Mouse (Mus musculus) kidney, embryonic 16.5 days (tissue): ENCODE data around the gene Tceanc. TPM values are rescaled to one million over a fixed set of nuclear protein-coding genes. Genes with fewer than 3 reads are reported as not detected.

Source experiments
- ATAC-seq: fragments of 200-750 bp; cut with Nextera tagmentation; 2 replicates; pipeline ENCODE4 v1.8.0; 2017; ENCODE audit warnings: moderate TSS enrichment; ENCODE audit not compliant: low FRiP score, low TSS enrichment
- H3K27ac ChIP-seq: fragments of 300-500 bp; sonication (generic); 2 replicates; pipeline ENCODE4 v1.5.1; 2014; ENCODE audit warnings: low read length
- H3K27me3 ChIP-seq: fragments of 300-500 bp; sonication (generic); 2 replicates; pipeline ENCODE4 v1.6.1; 2014; ENCODE audit warnings: low read length, control low read depth, mixed read lengths; ENCODE audit not compliant: insufficient read depth
- H3K36me3 ChIP-seq: fragments of 300-500 bp; sonication (generic); 2 replicates; pipeline ENCODE4 v1.6.1; 2014; ENCODE audit warnings: low read length, control low read depth, mixed read lengths; ENCODE audit not compliant: insufficient read depth
- H3K4me1 ChIP-seq: fragments of 300-500 bp; sonication (generic); 2 replicates; pipeline ENCODE4 v1.6.1; 2014; ENCODE audit warnings: low read length, control low read depth, mixed read lengths; ENCODE audit not compliant: insufficient read depth
- H3K4me2 ChIP-seq: fragments of 300-500 bp; sonication (generic); replicated peaks from 2 replicates; pipeline ENCODE4 v1.6.1; 2014; ENCODE audit warnings: low read depth, low read length
- H3K4me3 ChIP-seq: fragments of 300-500 bp; sonication (generic); 2 replicates; pipeline ENCODE4 v1.5.1; 2014; ENCODE audit warnings: mild to moderate bottlenecking, low read length
- H3K9ac ChIP-seq: fragments of 300-500 bp; sonication (generic); replicated peaks from 2 replicates; pipeline ENCODE4 v1.6.1; 2014; ENCODE audit warnings: low read length
- H3K9me3 ChIP-seq: fragments of 300-500 bp; sonication (generic); 2 replicates; pipeline ENCODE4 v1.6.1; 2016; ENCODE audit warnings: low read length, control low read depth
- WGBS: fragments of 180-500 bp; shearing (Covaris S2); extraction: QIAGEN DNeasy Blood & Tissue Kit; methylation state at CpG from one replicate; pipeline ENCODE4 v1.1.7; 2014; 5-methylcytosine and 5-hydroxymethylcytosine counted together
- polyA plus RNA-seq: library from polyadenylated mRNA; unstranded; fragments of >200 nt; fragmentation: Nextera tagmentation; extraction: Ambion mirVana; gene quantifications from 2 replicates; pipeline ENCODE4 v1.2.1, GENCODE M21; 2015

Gene Tceanc
- polyA plus RNA-seq: 9.6 and 9.9 TPM in 2 replicates

DNA sequence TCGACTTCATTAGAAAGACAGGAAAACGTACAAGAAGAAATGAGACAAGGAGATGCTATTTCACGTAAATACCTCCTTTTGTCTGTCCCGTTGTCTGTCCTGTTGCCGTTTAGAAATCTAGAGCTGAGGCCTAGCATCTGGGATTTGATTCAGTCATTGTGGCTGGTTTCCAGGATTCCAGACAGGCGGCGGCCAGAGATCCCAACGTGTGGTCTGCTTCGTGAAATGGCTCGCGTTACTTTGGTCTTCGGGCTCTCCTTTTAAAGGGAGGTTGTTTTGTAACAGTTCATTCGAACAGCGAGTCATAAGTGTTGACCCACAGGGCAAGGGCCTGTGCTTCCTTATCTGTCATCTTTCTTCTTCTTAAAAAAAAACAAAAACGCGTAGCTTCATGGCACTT, at the start of gene Tceanc:
Gene Tceanc (minus strand): TSS at position 223 of the 400 bp plus-strand sequence.
- ATAC-seq: no peak
- WGBS: 62% methylated on average over 16 of the region's 16 CpGs

DNA sequence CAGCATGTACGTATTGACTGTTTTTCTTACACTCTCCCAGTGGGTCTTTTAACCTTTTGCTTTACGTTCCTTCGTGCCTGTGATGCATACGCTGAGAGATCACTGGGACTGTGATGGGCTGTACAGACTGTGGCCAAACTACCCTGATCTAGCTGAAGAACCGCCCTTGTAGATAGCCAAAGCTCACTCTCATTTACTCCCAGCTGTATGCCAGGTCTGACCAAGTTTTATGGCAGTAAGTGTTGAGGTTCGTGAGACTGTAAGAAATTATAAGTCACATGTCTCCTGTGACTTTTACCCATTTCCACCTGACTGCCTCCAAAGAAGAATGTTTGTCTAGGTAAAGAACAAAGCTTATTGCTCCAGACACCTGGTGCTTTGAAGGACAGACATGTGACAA, 47.6 kb upstream of the Tceanc start:
- H3K27me3 ChIP-seq: peaks cover 6% of the 10 kb centered on the region; the same call in 1 of the 2 replicates
- no peak overlapping the region for H3K27ac ChIP-seq
- no peaks in the 10 kb centered on the region for H3K9me3 ChIP-seq
- WGBS: 76% methylated on average over 6 of the region's 6 CpGs
- H3K4me2 ChIP-seq: no peak overlapping the region
- ATAC-seq: no peak
- H3K36me3 ChIP-seq: no peaks in the 10 kb centered on the region
- no peaks in the 10 kb centered on the region for H3K4me1 ChIP-seq
- no peak overlapping the region for H3K4me3 ChIP-seq
- no peak overlapping the region for H3K9ac ChIP-seq

More for the DNA sequence above, at the start of gene Tceanc:
- H3K4me1 ChIP-seq: 0 out of 2 replicates have a peak, but pooled peaks cover 3% of the 10 kb centered on the region
- H3K27me3 ChIP-seq: peaks cover 19% of the 10 kb centered on the region; the same call in 1 of the 2 replicates
- H3K36me3 ChIP-seq: no peaks in the 10 kb centered on the region
- H3K4me3 ChIP-seq: no peak within 1 kb of the TSS
- no peak within 1 kb of the TSS for H3K9ac ChIP-seq
- H3K27ac ChIP-seq: no peak within 1 kb of the TSS
- no peaks in the 10 kb centered on the region for H3K9me3 ChIP-seq
- H3K4me2 ChIP-seq: no peak within 1 kb of the TSS

DNA sequence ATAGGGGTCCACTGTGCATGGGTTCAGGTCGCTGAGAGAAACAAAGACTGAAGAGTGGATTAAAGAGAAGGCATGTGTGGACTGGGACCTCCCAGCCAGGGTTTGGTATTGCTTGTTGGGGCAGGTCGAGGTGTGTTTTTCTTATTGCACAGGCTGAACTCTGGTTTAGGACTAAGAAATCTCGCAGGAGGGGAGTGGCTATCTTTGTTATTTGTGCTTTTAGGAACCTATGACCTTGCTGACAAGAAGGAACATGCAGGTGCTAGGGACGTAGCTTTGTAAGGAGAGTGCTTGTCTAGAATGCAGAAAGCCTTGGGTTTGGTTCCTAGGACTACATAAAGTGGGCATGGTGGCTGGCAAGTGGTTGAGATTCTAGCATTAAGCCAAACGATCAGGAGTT, 47.0 kb upstream of the Tceanc start:
- no peak overlapping the region for H3K4me2 ChIP-seq
- no peak overlapping the region for H3K9ac ChIP-seq
- no peak overlapping the region for H3K4me3 ChIP-seq
- no peaks in the 10 kb centered on the region for H3K4me1 ChIP-seq
- H3K27me3 ChIP-seq: peaks cover 6% of the 10 kb centered on the region; the same call in 1 of the 2 replicates
- no peak overlapping the region for H3K27ac ChIP-seq
- ATAC-seq: no peak
- H3K9me3 ChIP-seq: no peaks in the 10 kb centered on the region
- H3K36me3 ChIP-seq: no peaks in the 10 kb centered on the region
- WGBS: 59% methylated on average over 5 of the region's 5 CpGs

- H3K27ac ChIP-seq: no peak overlapping the region
- 70% methylated on average over 5 of the region's 5 CpGs for WGBS
Measured at GRCm38 (mm10) chrX:166564900-166565299, 46.5 kb upstream of the Tceanc start.

GRCm38 (mm10) chrX:166559333-166559732, 41.0 kb upstream of the Tceanc start:
- Histone ChIP-seq H3K9ac (no peak overlapping the region), H3K4me1 (no peaks in the 10 kb centered on the region), H3K4me2 (no peak overlapping the region), H3K27ac (no peak overlapping the region), H3K9me3 (no peaks in the 10 kb centered on the region), H3K27me3 (peaks cover 5% of the 10 kb centered on the region; the same call in 1 of the 2 replicates), H3K36me3 (no peaks in the 10 kb centered on the region), H3K4me3 (no peak overlapping the region)
- ATAC-seq: peak; percentile 27; the same call in 1 of the 2 replicates
- WGBS: 53% methylated on average over 3 of the region's 3 CpGs

More at GRCm38 (mm10) chrX:166564900-166565299, 46.5 kb upstream of the Tceanc start:
- Histone ChIP-seq H3K9ac (no peak overlapping the region), H3K27me3 (peaks cover 6% of the 10 kb centered on the region; the same call in 1 of the 2 replicates), H3K4me1 (no peaks in the 10 kb centered on the region), H3K9me3 (no peaks in the 10 kb centered on the region), H3K4me2 (no peak overlapping the region), H3K4me3 (no peak overlapping the region), H3K36me3 (no peaks in the 10 kb centered on the region)
- no peak for ATAC-seq

GRCm38 (mm10) chrX:166552355-166552754, 34.0 kb upstream of the Tceanc start:
- no peaks in the 10 kb centered on the region for H3K36me3 ChIP-seq
- no peak overlapping the region for H3K4me3 ChIP-seq
- 0 out of 2 replicates have a peak, but pooled peaks have one; percentile 23 for ATAC-seq
- H3K27ac ChIP-seq: no peak overlapping the region
- WGBS: 65% methylated on average over 7 of the region's 7 CpGs
- H3K9me3 ChIP-seq: no peaks in the 10 kb centered on the region
- H3K4me1 ChIP-seq: no peaks in the 10 kb centered on the region
- peaks cover 8% of the 10 kb centered on the region for H3K27me3 ChIP-seq
- H3K4me2 ChIP-seq: no peak overlapping the region
- no peak overlapping the region for H3K9ac ChIP-seq

GRCm38 (mm10) chrX:166546495-166546894, 28.1 kb upstream of the Tceanc start:
- H3K36me3 ChIP-seq: no peaks in the 10 kb centered on the region
- H3K27ac ChIP-seq: no peak overlapping the region
- H3K27me3 ChIP-seq: peaks cover 11% of the 10 kb centered on the region
- no peak overlapping the region for H3K4me2 ChIP-seq
- 69% methylated on average over 2 of the region's 2 CpGs for WGBS
- H3K9ac ChIP-seq: no peak overlapping the region
- H3K4me3 ChIP-seq: no peak overlapping the region
- ATAC-seq: no peak
- no peaks in the 10 kb centered on the region for H3K9me3 ChIP-seq
- H3K4me1 ChIP-seq: no peaks in the 10 kb centered on the region

GRCm38 (mm10) chrX:166535138-166535537, 16.8 kb upstream of the Tceanc start:
- WGBS: 50% methylated on average over 4 of the region's 4 CpGs
- H3K9me3 ChIP-seq: no peaks in the 10 kb centered on the region
- ATAC-seq: no peak
- H3K27me3 ChIP-seq: peaks cover 13% of the 10 kb centered on the region
- no peak overlapping the region for H3K4me3 ChIP-seq
- H3K4me1 ChIP-seq: no peaks in the 10 kb centered on the region
- H3K27ac ChIP-seq: no peak overlapping the region
- H3K4me2 ChIP-seq: no peak overlapping the region
- H3K36me3 ChIP-seq: no peaks in the 10 kb centered on the region
- no peak overlapping the region for H3K9ac ChIP-seq

- no peak for ATAC-seq
Measured at GRCm38 (mm10) chrX:166533432-166533831, 15.1 kb upstream of the Tceanc start.

GRCm38 (mm10) chrX:166531671-166532070, 13.3 kb upstream of the Tceanc start:
- ATAC-seq: no peak
- 49% methylated on average over 6 of the region's 6 CpGs for WGBS
- Histone ChIP-seq H3K27ac (no peak overlapping the region), H3K9me3 (no peaks in the 10 kb centered on the region), H3K27me3 (peaks cover 13% of the 10 kb centered on the region; the same call in 1 of the 2 replicates), H3K4me1 (no peaks in the 10 kb centered on the region), H3K4me3 (no peak overlapping the region), H3K4me2 (no peak overlapping the region), H3K9ac (no peak overlapping the region), H3K36me3 (no peaks in the 10 kb centered on the region)

More at GRCm38 (mm10) chrX:166533432-166533831, 15.1 kb upstream of the Tceanc start:
- no peak overlapping the region for H3K9ac ChIP-seq
- H3K4me3 ChIP-seq: no peak overlapping the region
- no peak overlapping the region for H3K27ac ChIP-seq
- peaks cover 13% of the 10 kb centered on the region for H3K27me3 ChIP-seq
- 84% methylated on average over 4 of the region's 4 CpGs for WGBS
- no peaks in the 10 kb centered on the region for H3K4me1 ChIP-seq
- no peaks in the 10 kb centered on the region for H3K36me3 ChIP-seq
- H3K9me3 ChIP-seq: no peaks in the 10 kb centered on the region
- no peak overlapping the region for H3K4me2 ChIP-seq
